Mouse (Mus musculus) spleen, adult 2 months (tissue): ENCODE measurements around the gene Ubl4b.

Experiments used
- CTCF ChIP-seq: fragments of 200-500 bp; IDR thresholded peaks from 2 replicates; pipeline ENCODE4 v1.5.1; 2011; ENCODE audit warnings: mild to moderate bottlenecking, inconsistent platforms; ENCODE audit not compliant: insufficient read depth, insufficient read length, insufficient replicate concordance; ENCODE audit errors: extremely low read depth
- POLR2A ChIP-seq: fragments of 200-500 bp; IDR thresholded peaks from 2 replicates; pipeline ENCODE4 v1.6.1; 2011; ENCODE audit warnings: low read depth, low read length, inconsistent platforms

DNA sequence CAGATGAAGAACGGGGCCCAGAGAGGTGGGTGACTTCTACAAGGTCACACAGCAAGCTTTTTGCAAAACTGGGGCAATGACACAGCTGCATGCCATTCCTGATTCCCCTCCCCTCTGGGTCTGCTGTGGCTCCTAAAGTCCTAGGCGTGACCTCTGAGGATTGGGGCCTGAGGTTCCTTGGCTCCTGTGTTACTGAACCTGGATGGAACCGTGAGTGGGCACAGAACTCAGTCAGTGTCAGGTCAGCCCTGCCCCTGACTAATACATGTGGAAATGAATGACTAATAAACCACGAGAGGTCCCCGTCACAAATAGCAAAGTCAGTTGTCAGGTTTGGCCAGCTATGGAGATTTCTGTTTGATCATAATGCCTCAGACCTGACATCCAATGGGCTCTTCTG, 25.7 kb downstream of the Ubl4b start:
- no peak for TF ChIP-seq CTCF
- TF ChIP-seq POLR2A: no peak
